In the genomic region with DNA sequence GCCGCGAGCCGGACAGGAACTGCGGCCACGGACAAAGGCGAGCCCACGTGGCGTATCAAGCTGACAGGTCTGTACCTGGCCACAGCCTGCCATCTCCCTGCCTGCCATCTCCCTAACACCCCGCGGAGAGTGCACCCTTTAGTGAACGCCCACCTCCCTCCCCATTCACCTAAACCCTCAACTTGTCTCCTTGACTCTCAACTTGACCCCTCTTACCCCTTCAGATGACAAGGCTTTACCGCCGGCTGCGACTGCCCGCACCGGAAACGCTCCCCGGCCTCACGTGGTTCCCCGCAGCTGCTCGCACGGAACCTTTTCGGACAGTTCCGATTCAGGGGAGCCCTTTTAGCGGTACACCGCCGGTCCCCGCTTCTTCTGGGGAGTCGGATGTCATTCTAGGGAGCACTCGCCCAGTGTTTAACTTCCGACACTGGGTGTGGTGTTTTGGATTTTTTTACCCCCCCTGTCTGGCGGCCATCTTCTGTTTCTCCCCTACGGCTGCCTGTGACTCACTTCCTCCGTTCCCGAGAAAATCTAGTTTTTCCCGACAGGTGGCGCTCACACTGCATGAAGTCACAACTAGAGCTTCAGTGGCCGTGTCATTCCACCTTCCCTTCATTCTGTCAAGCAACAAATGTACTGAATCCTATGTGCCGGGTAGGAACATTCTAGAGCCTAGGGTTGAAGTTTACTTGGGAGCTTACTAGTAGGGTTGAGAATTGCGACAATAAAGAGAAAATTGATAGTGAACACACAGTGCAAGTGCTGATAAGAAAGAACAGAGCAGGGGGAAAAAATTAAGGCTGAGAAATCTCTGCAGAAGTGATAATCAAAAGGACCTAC, we compare ENCODE assay signal across 8 mouse cellular contexts. TPM values are rescaled to one million over a fixed set of nuclear protein-coding genes. Genes with fewer than 3 reads are reported as not detected.
DNase-seq lines count a peak whose midpoint lies in the region; ATAC-seq and TF ChIP-seq lines count a peak whose summit lies in the region.

A gene (minus strand): TSS at position 289 of the 843 bp plus-strand sequence.
A gene (minus strand): TSS at position 517 of the 843 bp plus-strand sequence.

- peak; percentile 67 to 99 (median 79) for TF ChIP-seq CTCF in MEL (IDR thresholded peaks at IDR 0.05 in 2 of 3, conservative IDR thresholded peaks at IDR 0.05 in 1 of 3; ENCODE audit: control insufficient read depth in 1 of 3, insufficient read depth in 1 of 3, low read depth in 2 of 3, low read length in 3 of 3, poor library complexity in 1 of 3, severe bottlenecking in 1 of 3)
- peak; percentile 86 for TF ChIP-seq CTCF in cerebellum, adult 2 months (IDR thresholded peaks at IDR 0.05; ENCODE audit: borderline replicate concordance, insufficient read depth, low read depth, low read length)
- TF ChIP-seq CTCF in forebrain, postnatal 0 days (IDR thresholded peaks at IDR 0.05; ENCODE audit: low read depth) = peak; percentile 93

- DNase-seq in MEL (ENCODE audit: low read depth, low spot score) = peak; percentile 100
- DNase-seq in cerebellum, adult 2 months = peak; percentile 97 to 98
- peak; percentile 100 for DNase-seq in forebrain, postnatal 0 days
- peak; percentile 98 for DNase-seq in heart, postnatal 4 days
- peak; percentile 96 to 99 for DNase-seq in layer of hippocampus, adult 8-10 months (ENCODE audit: low spot score in 2 of 2)
- peak; percentile 92 for DNase-seq in ovary, adult 18-20 months (ENCODE audit: low spot score)
- DNase-seq in thymus, postnatal 0 days (ENCODE audit: low spot score) = peak; percentile 99

- peak; percentile 80 to 90; a peak in 3 of 4 replicates for TF ChIP-seq POLR2A in MEL (IDR thresholded peaks at IDR 0.05; ENCODE audit: control insufficient read depth in 1 of 2, insufficient read depth in 1 of 2, low read depth in 1 of 2, low read length in 2 of 2, poor library complexity in 1 of 2)
- TF ChIP-seq POLR2A in cerebellum, adult 2 months (IDR thresholded peaks at IDR 0.05; ENCODE audit: borderline replicate concordance, insufficient read depth, low read length) = peak; percentile 59; the same call in 1 of the 2 replicates

- H3K9me3 ChIP-seq in MEL (replicated peaks; ENCODE audit: insufficient read depth, low read length) = no peaks in the 10 kb centered on the region
- no peaks in the 10 kb centered on the region for H3K9me3 ChIP-seq in forebrain, postnatal 0 days (ENCODE audit: low read length)
- no peaks in the 10 kb centered on the region for H3K9me3 ChIP-seq in lung, embryonic 15.5 days

- peak within 1 kb of the TSS; percentile 82 for H3K9ac ChIP-seq in MEL (ENCODE audit: control insufficient read depth, low read depth, low read length, poor library complexity, severe bottlenecking)
- peak within 1 kb of the TSS; percentile 68 for H3K9ac ChIP-seq in forebrain, postnatal 0 days
- peak within 1 kb of the TSS; percentile 70 for H3K9ac ChIP-seq in lung, embryonic 15.5 days

- ATAC-seq in forebrain, postnatal 0 days = peak; percentile 97
- ATAC-seq in lung, embryonic 15.5 days (ENCODE audit: borderline replicate concordance, extremely low read depth, low FRiP score, low TSS enrichment) = peak; percentile 94

- H3K36me3 ChIP-seq in MEL (ENCODE audit: control insufficient read depth in 1 of 2, insufficient read depth in 2 of 2, low read length in 2 of 2) = peaks cover 8 to 30% of the 10 kb centered on the region in 2 experiments
- peaks cover 25% of the 10 kb centered on the region for H3K36me3 ChIP-seq in forebrain, postnatal 0 days (ENCODE audit: insufficient read depth)
- H3K36me3 ChIP-seq in lung, embryonic 15.5 days = peaks cover 28% of the 10 kb centered on the region

- TF ChIP-seq EP300 in MEL (IDR thresholded peaks at IDR 0.05; ENCODE audit: low read depth in 1 of 2, low read length in 2 of 2) = peak in 1 of 2 experiments; percentile 71; a peak in 2 of 4 replicates

- H3K4me2 ChIP-seq in forebrain, postnatal 0 days (ENCODE audit: low read depth) = peak within 1 kb of the TSS; percentile 59
- H3K4me2 ChIP-seq in lung, embryonic 15.5 days = peak within 1 kb of the TSS; percentile 65

- H3K79me2 ChIP-seq in MEL (ENCODE audit: control insufficient read depth, insufficient read depth, low read length, poor library complexity) = peaks cover 40% of the 10 kb centered on the region

- WGBS in cerebellum, adult 2 months = under 1% methylated on average over 40 of the region's 40 CpGs
- under 1% methylated on average over 40 of the region's 40 CpGs for WGBS in forebrain, postnatal 0 days
- under 1% methylated on average over 40 of the region's 40 CpGs for WGBS in lung, embryonic 15.5 days

- peak within 1 kb of the TSS; percentile 66 to 74 for H3K4me3 ChIP-seq in MEL (ENCODE audit: control insufficient read depth in 1 of 2, insufficient read depth in 1 of 2, low read depth in 2 of 2, low read length in 2 of 2)
- H3K4me3 ChIP-seq in cerebellum, adult 2 months (replicated peaks; ENCODE audit: insufficient read depth, low read depth, low read length) = peak within 1 kb of the TSS; percentile 68
- peak within 1 kb of the TSS; percentile 67 for H3K4me3 ChIP-seq in forebrain, postnatal 0 days (ENCODE audit: low read depth, low read length)
- H3K4me3 ChIP-seq in lung, embryonic 15.5 days = peak within 1 kb of the TSS; percentile 68

- H3K27ac ChIP-seq in MEL (ENCODE audit: control insufficient read depth, low read depth, low read length) = peak within 1 kb of the TSS; percentile 74
- peak within 1 kb of the TSS; percentile 61; the same call in 1 of the 2 replicates for H3K27ac ChIP-seq in cerebellum, adult 2 months (ENCODE audit: insufficient read depth, low read length)
- H3K27ac ChIP-seq in forebrain, postnatal 0 days (ENCODE audit: low read depth, low read length) = peak within 1 kb of the TSS; percentile 76
- peak within 1 kb of the TSS; percentile 45 for H3K27ac ChIP-seq in lung, embryonic 15.5 days

- peak; percentile 95 for TF ChIP-seq RAD21 in MEL (IDR thresholded peaks at IDR 0.05; ENCODE audit: low read depth, low read length)

- 0 out of 4 replicates have a peak, but pooled peaks cover 0 to 2% of the 10 kb centered on the region in 2 experiments for H3K27me3 ChIP-seq in MEL (ENCODE audit: control insufficient read depth in 1 of 2, insufficient read depth in 2 of 2, low read length in 2 of 2)
- H3K27me3 ChIP-seq in cerebellum, adult 2 months (ENCODE audit: control insufficient read depth, insufficient read depth, low read length) = no peaks in the 10 kb centered on the region
- no peaks in the 10 kb centered on the region for H3K27me3 ChIP-seq in forebrain, postnatal 0 days (ENCODE audit: insufficient read depth, low read length)
- no peaks in the 10 kb centered on the region for H3K27me3 ChIP-seq in lung, embryonic 15.5 days

- H3K4me1 ChIP-seq in MEL (ENCODE audit: control insufficient read depth in 1 of 2, insufficient read depth in 2 of 2, low read length in 2 of 2) = peaks cover 4 to 21% of the 10 kb centered on the region in 2 experiments
- H3K4me1 ChIP-seq in cerebellum, adult 2 months (ENCODE audit: control insufficient read depth, insufficient read depth, low read length) = peaks cover 2% of the 10 kb centered on the region; the same call in 1 of the 2 replicates
- H3K4me1 ChIP-seq in forebrain, postnatal 0 days (ENCODE audit: insufficient read depth) = 0 out of 2 replicates have a peak, but pooled peaks cover 4% of the 10 kb centered on the region
- H3K4me1 ChIP-seq in lung, embryonic 15.5 days = peaks cover 15% of the 10 kb centered on the region

TF ChIP-seq in MEL, 35 proteins besides CTCF, POLR2A, EP300 and RAD21 (continues in another document):
- TF ChIP-seq E2F4 (IDR thresholded peaks at IDR 0.05; ENCODE audit: borderline replicate concordance, low read depth, low read length) (no peak), MAX (IDR thresholded peaks at IDR 0.05; ENCODE audit: low read length) (peak; percentile 99), USF1 (IDR thresholded peaks at IDR 0.05; ENCODE audit: low read depth, low read length) (peak; percentile 98), ZC3H11A (IDR thresholded peaks at IDR 0.05; ENCODE audit: low read depth, low read length) (peak; percentile 89), GABPA (IDR thresholded peaks at IDR 0.05; ENCODE audit: low read depth, low read length) (no peak), KAT2A (conservative IDR thresholded peaks at IDR 0.05; ENCODE audit: low read depth, low read length) (peak; percentile 88), TBP (IDR thresholded peaks at IDR 0.05; ENCODE audit: low read depth, low read length) (peak; percentile 96), POLR2AphosphoS5 (IDR thresholded peaks at IDR 0.05; ENCODE audit: borderline replicate concordance, low read depth, low read length) (no peak), BHLHE40 (IDR thresholded peaks at IDR 0.05; ENCODE audit: borderline replicate concordance, low read depth, low read length) (peak; percentile 77; the same call in 1 of the 2 replicates), MAFK (IDR thresholded peaks at IDR 0.05; ENCODE audit: borderline replicate concordance, low read depth, low read length) (no peak), MAZ (IDR thresholded peaks at IDR 0.05; ENCODE audit: low read depth, low read length) (peak; percentile 97)

RNA-seq across cellular contexts. Expression of the first gene that starts in this region (rescaled TPM):
- total RNA-seq in MEL (2012; rRNA removed) = 673 and 732 TPM in 2 replicates
- polyA plus RNA-seq in MEL (2012; ENCODE audit: insufficient read depth in 1 of 2, insufficient read length in 2 of 2, low read depth in 1 of 2, low replicate concordance in 2 of 2, missing spikeins in 1 of 2) = 100 to 1,000 TPM in 1 of 2 experiments, not detected in 1; 760 TPM
- 79.6 and 83.2 TPM in 2 replicates for polyA plus RNA-seq in cerebellum, adult 2 months (2012; rRNA removed)
- 90.4 and 115 TPM in 2 replicates for total RNA-seq in forebrain, postnatal 0 days (2014; rRNA removed)
- polyA plus RNA-seq in forebrain, postnatal 0 days (2015; fragmentation: Nextera tagmentation; extraction: Ambion mirVana) = 448 and 574 TPM in 2 replicates
- 10 to 100 TPM; 45.3 to 56.6 TPM for total RNA-seq in heart, postnatal 4 days (2021)
- total RNA-seq in layer of hippocampus, adult 8-10 months (2022) = 100 to 1,000 TPM in 2 of 4 experiments, 10 to 100 TPM in 2; 86.0 to 119 (median 96.1) TPM
- polyA plus RNA-seq in lung, embryonic 15.5 days (2015; fragmentation: Nextera tagmentation; extraction: Ambion mirVana) = 379 and 404 TPM in 2 replicates
- 348 and 383 TPM in 2 replicates for polyA plus RNA-seq in thymus, postnatal 0 days (2015; fragmentation: Nextera tagmentation; extraction: Ambion mirVana)

RNA-seq across cellular contexts. Expression of the second gene that starts in this region (rescaled TPM):
- 210 and 253 TPM in 2 replicates for total RNA-seq in MEL (2012; rRNA removed)
- polyA plus RNA-seq in MEL (2012; ENCODE audit: insufficient read depth in 1 of 2, insufficient read length in 2 of 2, low read depth in 1 of 2, low replicate concordance in 2 of 2, missing spikeins in 1 of 2) = 100 to 1,000 TPM in 1 of 2 experiments, not detected in 1; 131 TPM
- 171 and 198 TPM in 2 replicates for polyA plus RNA-seq in cerebellum, adult 2 months (2012; rRNA removed)
- total RNA-seq in forebrain, postnatal 0 days (2014; rRNA removed) = 60.0 and 103 TPM in 2 replicates
- 361 and 415 TPM in 2 replicates for polyA plus RNA-seq in forebrain, postnatal 0 days (2015; fragmentation: Nextera tagmentation; extraction: Ambion mirVana)
- 10 to 100 TPM; 32.7 to 37.8 TPM for total RNA-seq in heart, postnatal 4 days (2021)
- 100 to 1,000 TPM in 1 of 4 experiments, 10 to 100 TPM in 3; 72.6 to 105 (median 82.2) TPM for total RNA-seq in layer of hippocampus, adult 8-10 months (2022)
- polyA plus RNA-seq in lung, embryonic 15.5 days (2015; fragmentation: Nextera tagmentation; extraction: Ambion mirVana) = 123 and 129 TPM in 2 replicates
- 200 and 230 TPM in 2 replicates for polyA plus RNA-seq in thymus, postnatal 0 days (2015; fragmentation: Nextera tagmentation; extraction: Ambion mirVana)

Comparison
In these comparisons a context has a peak if more than half of its experiments do, and no peak if none do; other contexts are left out.
1. Peak in every context shown above with its lines: DNase-seq, ATAC-seq, H3K4me3 ChIP-seq and H3K27ac ChIP-seq.